Mouse (Mus musculus): ENCODE results near the gene Slc26a1.
"Not testable (repeated sequence)": the region's sequence is repeated elsewhere in the genome, so short reads cannot be mapped to it uniquely, and the experiment has no call there.

The Slc26a1 gene

GRCm38 (mm10) chr5:108655891-108656650 is 19.3 kb downstream of the Slc26a1 start:
- no peak for DNase-seq (ENCODE audit: extremely low spot score)

GRCm38 (mm10) chr5:108655381-108655780 is 20.0 kb downstream of the Slc26a1 start:
- DNase-seq (ENCODE audit: extremely low spot score), result no peak

DNA sequence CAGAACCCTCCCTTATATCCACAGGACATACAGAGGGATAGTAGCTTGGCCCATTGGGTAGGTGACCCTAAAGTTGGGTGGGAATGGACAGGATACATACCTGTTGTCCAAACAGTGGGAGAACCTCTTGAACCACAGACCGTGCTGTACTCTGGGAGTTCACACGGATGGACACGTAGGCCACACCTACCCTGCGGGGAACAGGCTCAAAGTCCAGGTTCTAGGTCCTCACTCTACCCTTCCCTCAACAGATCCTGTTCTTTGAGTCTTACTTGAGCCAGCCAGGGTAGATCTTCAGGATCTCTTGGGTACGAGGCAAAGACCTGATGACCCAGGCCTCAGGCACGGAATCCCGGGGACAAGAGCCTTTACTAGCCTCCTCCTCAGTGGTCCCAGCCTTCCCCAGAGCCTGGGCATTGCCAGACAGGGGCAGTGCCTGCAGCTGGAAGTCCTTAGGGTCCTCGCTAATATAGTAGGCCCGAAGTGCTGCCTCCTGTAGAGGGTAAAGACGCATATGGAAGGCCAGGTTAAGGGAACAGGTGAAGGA is 20.9 kb downstream of the Slc26a1 start:
- DNase-seq (ENCODE audit: extremely low spot score), result no peak

GRCm38 (mm10) chr5:108653341-108653740 is 22.0 kb downstream of the Slc26a1 start:
- no peak for DNase-seq (ENCODE audit: extremely low spot score)

- peak; percentile 42 for DNase-seq (ENCODE audit: extremely low spot score)
Measured at GRCm38 (mm10) chr5:108651823-108652222, 23.5 kb downstream of the Slc26a1 start.

DNA sequence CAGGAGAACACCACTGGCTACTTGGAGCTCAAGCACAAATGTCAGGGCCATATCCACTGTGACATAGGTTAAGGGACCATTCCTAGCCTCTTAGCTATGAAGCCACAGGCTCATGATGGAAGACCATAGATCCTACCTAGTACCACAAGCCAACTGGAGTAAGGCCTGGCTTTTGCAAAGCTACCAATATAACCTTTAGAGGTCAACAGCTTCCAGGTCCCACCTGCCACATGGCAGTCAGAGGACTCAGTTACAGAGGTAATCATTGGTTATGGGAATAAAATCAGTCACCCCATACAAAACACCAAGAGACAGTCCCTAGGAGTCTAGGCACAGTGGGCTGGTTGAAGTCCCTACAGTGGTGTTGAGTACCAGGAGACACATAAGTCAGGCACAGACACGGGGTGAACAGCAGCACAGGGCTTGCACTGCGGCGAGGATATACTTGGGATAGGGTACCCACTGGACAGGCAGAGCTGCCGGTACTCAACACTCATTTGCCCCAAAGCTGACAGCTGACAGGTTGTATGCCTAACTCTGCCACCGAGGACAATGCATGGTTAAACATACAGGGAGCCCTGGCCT is 24.1 kb downstream of the Slc26a1 start:
- DNase-seq (ENCODE audit: extremely low spot score), result no peak

DNA sequence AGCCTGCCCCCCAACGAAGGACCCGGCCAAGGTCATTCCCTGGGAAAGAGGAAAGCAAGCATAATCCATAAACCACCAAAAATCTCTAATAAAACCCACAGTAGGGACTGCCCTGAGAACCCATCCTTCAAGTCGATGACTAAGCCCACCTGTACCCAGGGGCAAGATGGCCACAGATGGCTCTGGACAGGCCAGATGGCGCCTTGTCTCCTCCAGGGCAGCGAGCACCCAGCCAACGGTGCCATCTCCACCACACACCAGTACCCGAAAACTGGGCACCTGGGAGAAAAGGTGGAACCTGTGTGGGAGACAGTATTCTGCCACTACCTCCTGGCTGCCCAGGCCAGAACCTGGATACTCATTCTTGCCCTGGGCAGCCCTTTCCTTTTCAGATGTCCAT is 25.0 kb downstream of the Slc26a1 start:
- DNase-seq (ENCODE audit: extremely low spot score), result no peak

GRCm38 (mm10) chr5:108648937-108649576 is 26.3 kb downstream of the Slc26a1 start:
- no peak for DNase-seq (ENCODE audit: extremely low spot score)

DNA sequence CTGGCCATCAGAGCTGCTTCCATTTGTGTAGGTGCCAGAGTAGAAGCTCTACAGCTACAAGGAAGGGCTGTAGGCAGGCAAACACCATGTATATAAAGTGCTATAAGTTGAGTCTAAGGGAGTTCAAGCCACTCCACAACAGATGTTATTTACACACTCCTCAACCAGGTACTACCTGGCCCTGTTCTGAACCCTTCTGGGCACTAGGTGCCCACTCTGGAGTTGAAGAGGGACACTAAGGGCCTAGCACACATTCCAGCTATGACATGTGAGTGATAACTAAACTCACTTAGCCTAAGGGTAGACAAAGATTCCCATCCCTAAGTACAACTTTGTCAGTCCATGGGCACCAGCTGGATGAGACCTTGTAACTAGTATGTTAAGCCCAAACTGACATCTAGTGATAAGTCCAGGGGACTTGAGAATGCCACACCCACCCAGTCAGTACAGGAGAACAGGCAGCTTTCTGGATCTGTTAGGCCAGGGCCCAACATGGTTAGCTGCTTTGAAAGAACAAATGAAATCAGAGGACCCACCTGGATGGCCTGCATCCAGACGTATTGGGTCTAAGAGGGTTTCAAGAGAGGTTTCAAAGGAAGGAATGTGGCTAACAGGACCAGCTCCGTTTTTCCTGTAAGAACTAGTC is 27.4 kb downstream of the Slc26a1 start:
- no peak for DNase-seq (ENCODE audit: extremely low spot score)

DNA sequence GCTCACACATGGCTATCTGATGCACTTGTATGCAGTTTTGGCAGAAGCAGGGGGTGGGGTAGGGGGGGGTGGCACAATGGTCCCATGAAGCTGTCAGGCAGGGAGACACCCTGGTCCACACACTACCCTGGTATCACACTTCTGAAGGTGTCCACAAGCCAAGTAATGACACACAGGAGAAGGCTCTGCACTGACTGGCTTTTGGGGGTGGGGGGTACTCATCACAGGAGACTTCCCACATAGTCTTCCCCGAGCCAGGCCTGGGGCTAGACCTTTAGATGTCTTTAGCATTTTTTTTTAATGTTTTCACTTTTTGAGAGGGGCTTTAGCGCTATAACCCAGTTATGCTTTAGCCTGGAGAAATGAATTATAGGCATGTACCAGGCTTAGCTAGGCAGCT is 28.1 kb downstream of the Slc26a1 start:
- DNase-seq (ENCODE audit: extremely low spot score), result no peak

GRCm38 (mm10) chr5:108646343-108646660 is 29.1 kb downstream of the Slc26a1 start:
- DNase-seq (ENCODE audit: extremely low spot score), result no peak

DNA sequence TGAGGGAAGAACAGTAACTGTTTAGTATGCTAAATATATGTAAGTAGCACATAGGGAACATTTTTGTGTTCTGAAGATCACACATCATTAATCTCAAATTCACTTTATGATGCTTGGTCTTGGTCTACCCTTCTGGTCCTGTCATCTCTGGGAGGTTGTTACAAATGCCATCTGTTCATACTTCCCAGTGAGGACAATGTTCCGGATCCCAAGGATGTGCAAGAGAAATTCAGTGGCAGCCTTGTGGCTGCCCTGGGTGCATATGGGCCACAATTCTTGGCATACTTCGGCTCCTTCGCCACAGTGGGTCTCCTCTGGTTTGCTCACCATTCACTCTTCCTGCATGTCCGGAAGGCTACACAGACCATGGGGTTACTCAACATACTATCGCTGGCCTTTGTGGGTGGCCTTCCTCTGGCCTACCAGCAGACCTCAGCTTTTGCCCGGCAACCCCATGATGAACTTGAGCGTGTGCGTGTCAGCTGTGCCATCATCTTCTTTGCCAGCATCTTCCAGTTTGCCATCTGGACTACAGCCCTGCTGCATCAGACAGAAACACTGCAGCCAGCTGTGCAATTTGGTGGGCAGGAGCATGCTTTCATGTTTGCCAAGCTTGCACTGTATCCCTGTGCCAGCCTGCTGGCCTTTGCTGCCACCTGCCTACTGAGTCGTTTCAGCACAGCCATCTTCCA is 29.6 kb downstream of the Slc26a1 start:
- DNase-seq (ENCODE audit: extremely low spot score), result no peak

DNA sequence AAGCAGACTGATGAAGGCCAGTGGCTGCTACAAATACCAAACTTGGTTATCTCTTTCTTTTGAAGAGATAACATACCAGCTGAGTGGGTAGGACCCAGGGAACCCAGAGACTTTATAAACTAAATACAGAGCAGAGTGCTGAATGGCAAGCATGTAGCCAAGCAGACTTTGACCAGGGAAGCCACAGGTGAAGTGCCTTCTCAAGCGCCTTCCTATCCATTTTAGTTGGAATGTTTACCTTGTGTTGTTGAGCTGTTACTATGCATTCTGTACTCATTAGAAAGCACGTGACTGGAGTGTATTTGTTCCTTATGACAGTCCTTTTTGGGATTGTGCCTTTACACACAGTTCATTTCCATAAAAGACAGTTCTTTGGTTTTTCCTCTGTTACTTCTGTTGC is 31.7 kb downstream of the Slc26a1 start:
- DNase-seq (ENCODE audit: extremely low spot score), result no peak

DNA sequence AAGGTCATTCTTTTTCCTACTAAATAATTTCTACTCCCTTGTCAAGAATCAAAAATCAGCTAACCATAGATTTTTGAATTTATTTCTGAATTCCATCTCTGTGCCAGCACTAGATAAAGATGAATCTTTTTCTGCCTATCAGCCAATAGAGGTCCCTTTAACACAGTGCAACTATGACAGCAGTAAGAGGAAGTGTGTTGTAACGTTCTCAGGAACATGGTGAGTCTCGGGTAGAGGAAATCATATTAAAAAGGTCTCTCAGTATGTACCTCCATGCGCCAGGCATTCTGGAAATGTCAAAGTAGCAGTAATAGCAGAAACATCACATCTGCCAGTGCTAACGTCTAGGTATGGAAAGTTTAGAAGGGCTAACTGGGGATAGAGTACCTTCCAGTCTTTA is 39.2 kb downstream of the Slc26a1 start:
- DNase-seq (ENCODE audit: extremely low spot score), result no peak

DNA sequence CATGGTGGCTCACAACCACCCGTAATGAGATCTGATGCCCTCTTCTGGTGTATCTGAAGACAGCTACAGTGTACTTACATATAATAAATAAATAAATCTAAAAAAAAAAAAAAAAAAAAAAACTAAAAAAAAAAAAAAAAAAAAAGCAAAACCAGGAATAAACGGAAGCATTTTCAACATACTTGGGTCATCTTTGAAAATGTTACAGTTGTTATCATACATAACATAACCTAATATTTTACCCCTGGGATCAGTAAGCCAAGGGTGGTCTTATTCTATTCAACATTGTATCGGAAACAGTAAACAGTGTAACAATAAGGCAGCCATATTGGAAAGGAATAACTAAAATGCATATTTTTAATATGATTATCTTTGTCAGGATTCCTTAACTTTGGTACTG is 41.3 kb downstream of the Slc26a1 start:
- DNase-seq (ENCODE audit: extremely low spot score), result not testable (repeated sequence)

DNA sequence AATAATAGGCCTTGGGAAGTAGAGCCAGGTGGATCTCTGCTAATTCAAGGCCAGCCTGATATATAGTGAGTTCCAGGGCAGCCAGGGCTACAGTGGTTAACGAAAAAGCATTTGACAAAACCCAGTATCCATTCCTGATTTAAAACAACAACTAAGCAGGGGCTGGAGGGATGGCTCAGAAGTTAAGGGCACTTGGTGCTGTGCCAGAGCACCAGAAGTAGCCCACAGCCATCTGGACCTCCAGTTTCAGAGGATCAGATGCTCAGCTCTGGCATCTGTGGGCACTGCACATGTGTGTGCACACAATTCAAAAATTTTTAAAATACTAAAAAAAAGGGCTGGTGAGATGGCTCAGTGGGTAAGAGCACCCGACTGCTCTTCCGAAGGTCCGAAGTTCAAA is 41.7 kb downstream of the Slc26a1 start:
- no peak for DNase-seq (ENCODE audit: extremely low spot score)

DNA sequence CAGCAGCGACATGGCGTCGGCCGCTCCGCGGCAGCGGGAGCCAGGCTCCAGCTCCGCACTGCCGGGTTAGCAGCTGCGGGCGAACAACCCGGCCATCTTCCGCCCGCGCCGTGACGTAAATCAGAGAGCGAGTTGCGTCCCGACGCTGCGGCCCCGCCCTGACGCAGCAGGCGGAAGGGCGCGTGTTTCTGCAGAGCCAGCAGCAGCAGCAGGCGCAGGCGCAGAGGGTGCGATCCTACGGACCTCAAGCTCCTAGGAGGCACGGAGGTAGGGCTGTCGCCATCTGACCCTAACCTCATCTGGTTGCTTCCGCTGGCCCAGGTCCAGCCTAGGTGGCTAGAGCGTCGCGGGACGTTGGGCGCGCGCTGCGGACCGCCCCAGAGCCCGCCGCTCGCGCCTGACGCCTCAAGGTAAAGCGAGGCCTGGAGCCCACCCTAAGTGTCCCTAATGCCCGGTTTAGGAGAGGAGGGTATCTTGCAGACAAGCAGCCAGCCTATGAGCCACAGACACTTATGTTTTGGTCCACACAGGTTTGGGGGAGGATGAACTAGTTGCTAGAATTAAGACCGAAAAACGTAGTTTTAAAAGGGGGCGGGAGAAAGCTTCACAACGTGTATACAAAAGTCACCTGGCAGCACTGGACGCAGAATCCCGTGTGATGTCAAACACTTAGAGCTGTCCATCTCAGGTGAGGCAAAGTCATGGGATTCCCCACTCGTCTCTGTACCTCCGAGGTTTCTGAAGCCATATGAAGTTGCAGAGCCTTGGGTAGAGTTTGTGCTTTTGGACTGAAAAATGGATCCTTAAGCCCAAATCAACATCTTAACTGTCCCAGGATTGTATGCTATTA is 45.5 kb downstream of the Slc26a1 start, which contains the start of the genes Gak and Tmem175:
Gak (minus strand) TSS at position 122 of the 850 bp plus-strand sequence.
Tmem175 (plus strand) TSS at position 137 of the 850 bp plus-strand sequence.
- peak; percentile 89 for DNase-seq (ENCODE audit: extremely low spot score)

- no peak for DNase-seq (ENCODE audit: extremely low spot score)
Measured at GRCm38 (mm10) chr5:108628891-108629633, 46.3 kb downstream of the Slc26a1 start.

DNA sequence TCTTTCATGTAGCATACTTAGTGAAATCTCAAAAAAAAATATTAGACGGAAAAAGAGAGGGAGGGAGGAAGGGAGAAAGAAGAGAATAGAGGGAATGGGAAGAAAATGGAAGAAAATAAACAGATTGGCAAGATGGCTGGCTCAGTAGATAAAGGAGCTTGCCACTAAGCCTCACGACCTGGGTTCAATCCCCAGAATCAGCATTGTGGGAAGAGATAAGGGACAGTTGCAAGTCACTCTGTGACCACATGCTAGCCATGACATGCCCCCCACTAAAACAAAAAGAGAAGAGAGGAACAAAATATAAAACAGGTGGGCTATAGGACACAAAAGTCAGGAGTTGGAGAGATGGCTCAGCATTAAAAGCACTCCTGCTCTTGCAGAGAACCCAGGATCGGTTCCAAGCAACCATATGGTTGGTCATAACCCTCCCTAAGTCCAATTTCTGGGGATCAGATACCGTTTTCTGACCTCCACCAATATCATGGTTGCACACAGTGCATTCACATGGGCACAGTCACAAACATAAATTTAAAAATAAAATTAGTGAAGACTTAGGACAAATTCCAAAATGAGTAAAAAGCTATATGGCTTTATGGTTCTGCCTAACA is 49.2 kb downstream of the Slc26a1 start:
- no peak for DNase-seq (ENCODE audit: extremely low spot score)

- DNase-seq (ENCODE audit: extremely low spot score), result no peak
Measured at GRCm38 (mm10) chr5:108621870-108622269, 53.5 kb downstream of the Slc26a1 start.
